Mouse (Mus musculus): ENCODE data around the gene Lsm3. TPM values are rescaled to one million over a fixed set of nuclear protein-coding genes. Genes with fewer than 3 reads are reported as not detected.
A peak's percentile ranks its signal among the peaks of the same experiment; 100 is the strongest.
"Not testable (repeated sequence)": the region's sequence is repeated elsewhere in the genome, so short reads cannot be mapped to it uniquely, and the experiment has no call there.

The Lsm3 gene
- polyA plus RNA-seq (2014; fragmentation: Nextera tagmentation; extraction: Ambion mirVana) = 152 and 165 TPM in 2 replicates

GRCm38 (mm10) chr6:91515545-91516449 lies at the start of gene Lsm3, which contains the start of gene Xpc:
Gene Lsm3 (plus strand): TSS chr6:91515928.
Gene Xpc (minus strand): TSS chr6:91515888.
- Histone ChIP-seq H3K4me1 (replicated peaks; ENCODE audit: control insufficient read depth, insufficient read depth, low read length) (peaks cover 19% of the 10 kb centered on the region), H3K27me3 (ENCODE audit: control insufficient read depth, insufficient read depth, low read length) (no peaks in the 10 kb centered on the region), H3K4me3 (replicated peaks; ENCODE audit: low read length) (peak within 1 kb of the TSS; percentile 44), H3K27ac (peak within 1 kb of the TSS; percentile 69), H3K9me3 (ENCODE audit: control insufficient read depth, low read length) (no peaks in the 10 kb centered on the region), H3K36me3 (replicated peaks; ENCODE audit: control insufficient read depth, insufficient read depth) (peaks cover 32% of the 10 kb centered on the region), H3K9ac (peak within 1 kb of the TSS; percentile 77), H3K4me2 (replicated peaks) (peak within 1 kb of the TSS; percentile 81)
- peak; percentile 99 for DNase-seq (ENCODE audit: low spot score)
- under 1% methylated on average over 79 of the region's 80 CpGs for WGBS
- ATAC-seq (ENCODE audit: low FRiP score) = peak; percentile 96

GRCm38 (mm10) chr6:91467106-91467505 lies 48.6 kb upstream of the Lsm3 start:
- no peak overlapping the region for H3K9ac ChIP-seq
- H3K9me3 ChIP-seq (ENCODE audit: control insufficient read depth, low read length) = no peaks in the 10 kb centered on the region
- peaks cover 6% of the 10 kb centered on the region for H3K4me1 ChIP-seq (replicated peaks; ENCODE audit: control insufficient read depth, insufficient read depth, low read length)
- DNase-seq (ENCODE audit: low spot score) (no peak), ATAC-seq (ENCODE audit: low FRiP score) (no peak)
- H3K36me3 ChIP-seq (replicated peaks; ENCODE audit: control insufficient read depth, insufficient read depth) = peaks cover 66% of the 10 kb centered on the region
- no peak overlapping the region for H3K4me3 ChIP-seq (replicated peaks; ENCODE audit: low read length)
- WGBS = 76% methylated on average over 1 of the region's 1 CpGs
- no peak overlapping the region for H3K27ac ChIP-seq
- no peak overlapping the region for H3K4me2 ChIP-seq (replicated peaks)
- H3K27me3 ChIP-seq (ENCODE audit: control insufficient read depth, insufficient read depth, low read length) = no peaks in the 10 kb centered on the region

- Histone ChIP-seq H3K4me1 (replicated peaks; ENCODE audit: control insufficient read depth, insufficient read depth, low read length) (peaks cover 26% of the 10 kb centered on the region), H3K36me3 (replicated peaks; ENCODE audit: control insufficient read depth, insufficient read depth) (peaks cover 33% of the 10 kb centered on the region), H3K9me3 (ENCODE audit: control insufficient read depth, low read length) (no peaks in the 10 kb centered on the region), H3K27ac (no peak overlapping the region), H3K4me2 (replicated peaks) (no peak overlapping the region), H3K4me3 (replicated peaks; ENCODE audit: low read length) (no peak overlapping the region), H3K9ac (no peak overlapping the region), H3K27me3 (ENCODE audit: control insufficient read depth, insufficient read depth, low read length) (no peaks in the 10 kb centered on the region)
- DNase-seq (ENCODE audit: low spot score) (no peak), ATAC-seq (ENCODE audit: low FRiP score) (no peak)
- WGBS = 92% methylated on average over 2 of the region's 2 CpGs
Observed at GRCm38 (mm10) chr6:91470712-91471111, 45.0 kb upstream of the Lsm3 start.

GRCm38 (mm10) chr6:91471427-91471826 lies 44.3 kb upstream of the Lsm3 start:
- 92% methylated on average over 3 of the region's 3 CpGs for WGBS

GRCm38 (mm10) chr6:91472319-91472718 lies 43.4 kb upstream of the Lsm3 start:
- 37% methylated on average over 6 of the region's 6 CpGs for WGBS
- Histone ChIP-seq H3K9ac (peak overlapping the region; percentile 91), H3K36me3 (replicated peaks; ENCODE audit: control insufficient read depth, insufficient read depth) (peaks cover 31% of the 10 kb centered on the region), H3K4me1 (replicated peaks; ENCODE audit: control insufficient read depth, insufficient read depth, low read length) (peaks cover 26% of the 10 kb centered on the region), H3K27ac (no peak overlapping the region), H3K4me3 (replicated peaks; ENCODE audit: low read length) (peak overlapping the region; percentile 88), H3K9me3 (ENCODE audit: control insufficient read depth, low read length) (no peaks in the 10 kb centered on the region), H3K4me2 (replicated peaks) (peak overlapping the region; percentile 87), H3K27me3 (ENCODE audit: control insufficient read depth, insufficient read depth, low read length) (no peaks in the 10 kb centered on the region)
- DNase-seq (ENCODE audit: low spot score) (no peak), ATAC-seq (ENCODE audit: low FRiP score) (no peak)

More at GRCm38 (mm10) chr6:91471427-91471826, 44.3 kb upstream of the Lsm3 start:
- not testable (repeated sequence) for H3K9me3 ChIP-seq (ENCODE audit: control insufficient read depth, low read length); H3K9ac ChIP-seq; ATAC-seq (ENCODE audit: low FRiP score); DNase-seq (ENCODE audit: low spot score); H3K27me3 ChIP-seq (ENCODE audit: control insufficient read depth, insufficient read depth, low read length); H3K27ac ChIP-seq
- Histone ChIP-seq H3K36me3 (replicated peaks; ENCODE audit: control insufficient read depth, insufficient read depth) (peaks cover 31% of the 10 kb centered on the region), H3K4me1 (replicated peaks; ENCODE audit: control insufficient read depth, insufficient read depth, low read length) (peaks cover 26% of the 10 kb centered on the region), H3K4me3 (replicated peaks; ENCODE audit: low read length) (peak overlapping the region; percentile 88; the same call in 1 of the 2 replicates), H3K4me2 (replicated peaks) (0 out of 2 replicates have a peak overlapping the region, but pooled peaks have one; percentile 87)

GRCm38 (mm10) chr6:91472868-91473804 lies 42.6 kb upstream of the Lsm3 start, which contains the start of the genes Chchd4 and Tmem43:
Gene Chchd4 (minus strand): TSS chr6:91473546.
Gene Tmem43 (plus strand): TSS chr6:91473703.
- WGBS = under 1% methylated on average over 66 of the region's 74 CpGs
- ATAC-seq (ENCODE audit: low FRiP score) = peak; percentile 96

GRCm38 (mm10) chr6:91473805-91474440 lies 41.8 kb upstream of the Lsm3 start:
- peak; percentile 41 for ATAC-seq (ENCODE audit: low FRiP score)
- Histone ChIP-seq H3K4me3 (replicated peaks; ENCODE audit: low read length) (peak overlapping the region; percentile 88), H3K4me1 (replicated peaks; ENCODE audit: control insufficient read depth, insufficient read depth, low read length) (peaks cover 26% of the 10 kb centered on the region), H3K36me3 (replicated peaks; ENCODE audit: control insufficient read depth, insufficient read depth) (peaks cover 44% of the 10 kb centered on the region), H3K9me3 (ENCODE audit: control insufficient read depth, low read length) (no peaks in the 10 kb centered on the region), H3K4me2 (replicated peaks) (peak overlapping the region; percentile 87), H3K9ac (peak overlapping the region; percentile 83), H3K27me3 (ENCODE audit: control insufficient read depth, insufficient read depth, low read length) (no peaks in the 10 kb centered on the region), H3K27ac (0 out of 2 replicates have a peak overlapping the region, but pooled peaks have one; percentile 36)
- under 1% methylated on average over 27 of the region's 27 CpGs for WGBS
- no peak for DNase-seq (ENCODE audit: low spot score)

More at GRCm38 (mm10) chr6:91472868-91473804, 42.6 kb upstream of the Lsm3 start, which contains the start of the genes Chchd4 and Tmem43:
- Histone ChIP-seq H3K4me3 (replicated peaks; ENCODE audit: low read length) (peak within 1 kb of the TSS; percentile 88), H3K9me3 (ENCODE audit: control insufficient read depth, low read length) (no peaks in the 10 kb centered on the region), H3K27me3 (ENCODE audit: control insufficient read depth, insufficient read depth, low read length) (no peaks in the 10 kb centered on the region), H3K4me1 (replicated peaks; ENCODE audit: control insufficient read depth, insufficient read depth, low read length) (peaks cover 26% of the 10 kb centered on the region), H3K36me3 (replicated peaks; ENCODE audit: control insufficient read depth, insufficient read depth) (peaks cover 36% of the 10 kb centered on the region), H3K4me2 (replicated peaks) (peak within 1 kb of the TSS; percentile 87), H3K27ac (peak within 1 kb of the TSS; percentile 76), H3K9ac (peak within 1 kb of the TSS; percentile 91)
- DNase-seq (ENCODE audit: low spot score) = peak; percentile 99

GRCm38 (mm10) chr6:91474441-91475190 lies 41.1 kb upstream of the Lsm3 start:
- Histone ChIP-seq H3K9me3 (ENCODE audit: control insufficient read depth, low read length) (no peaks in the 10 kb centered on the region), H3K27me3 (ENCODE audit: control insufficient read depth, insufficient read depth, low read length) (no peaks in the 10 kb centered on the region), H3K9ac (peak overlapping the region; percentile 83), H3K36me3 (replicated peaks; ENCODE audit: control insufficient read depth, insufficient read depth) (peaks cover 44% of the 10 kb centered on the region), H3K4me3 (replicated peaks; ENCODE audit: low read length) (peak overlapping the region; percentile 88), H3K27ac (no peak overlapping the region), H3K4me1 (replicated peaks; ENCODE audit: control insufficient read depth, insufficient read depth, low read length) (peaks cover 26% of the 10 kb centered on the region), H3K4me2 (replicated peaks) (peak overlapping the region; percentile 87)
- DNase-seq (ENCODE audit: low spot score) (no peak), ATAC-seq (ENCODE audit: low FRiP score) (no peak)
- WGBS = 59% methylated on average over 9 of the region's 9 CpGs
